Mouse (Mus musculus): ENCODE data around the gene Srcap.

- TF ChIP-seq CTCF (IDR thresholded peaks at IDR 0.05; ENCODE audit: control insufficient read depth, insufficient read depth, low read length) (no peak), POLR2A (IDR thresholded peaks at IDR 0.05; ENCODE audit: borderline replicate concordance, control insufficient read depth, low read depth, low read length) (no peak)
These were observed 35.4 kb upstream of the Srcap start for GRCm38 (mm10) chr7:127476336-127476735.

Data from bone marrow, adult 2 months (tissue).